ENCODE assay signal across 7 mouse cellular contexts in genomic region chr11:100408076-100408834, GRCm38 (mm10). TPM values are rescaled to one million over a fixed set of nuclear protein-coding genes. Genes with fewer than 3 reads are reported as not detected.
DNase-seq lines count a peak whose midpoint lies in the region; ATAC-seq and TF ChIP-seq lines count a peak whose summit lies in the region.

No protein-coding gene starts in this region.

- DNase-seq in spleen, adult 2 months (ENCODE audit: low read depth in 1 of 2, low spot score in 2 of 2), result peak in 1 of 2 experiments; percentile 52
- DNase-seq in spleen, adult 12 weeks (ENCODE audit: low spot score), result no peak
- DNase-seq in adrenal gland, adult 2 months, result peak; percentile 71
- peak; percentile 82 to 88 for DNase-seq in heart, postnatal 14 days
- peak; percentile 75 for DNase-seq in limb, embryonic 11.5 days (ENCODE audit: low spot score)
- peak; percentile 67 to 76 for DNase-seq in right cerebral cortex, postnatal 10 days (ENCODE audit: low spot score in 2 of 2)

- H3K27ac ChIP-seq in spleen, adult 2 months (ENCODE audit: insufficient read depth, low read length), result no peak overlapping the region
- H3K27ac ChIP-seq in embryonic facial prominence, embryonic 12.5 days, result no peak overlapping the region
- no peak overlapping the region for H3K27ac ChIP-seq in limb, embryonic 11.5 days (replicated peaks; ENCODE audit: low read depth, low read length)

- no peak for TF ChIP-seq POLR2A in spleen, adult 2 months (IDR thresholded peaks at IDR 0.05; ENCODE audit: low read depth, low read length)

- intact Hi-C loops in heart, postnatal 14 days (cut with DNase I), result loop anchor here (1.0 kb wide), 1 partner anchor 46 kb away; no protein-coding TSS in a partner anchor

- no peaks in the 10 kb centered on the region for H3K27me3 ChIP-seq in spleen, adult 2 months (ENCODE audit: control insufficient read depth, insufficient read depth, low read length)
- no peaks in the 10 kb centered on the region for H3K27me3 ChIP-seq in embryonic facial prominence, embryonic 12.5 days
- H3K27me3 ChIP-seq in limb, embryonic 11.5 days (ENCODE audit: control insufficient read depth, insufficient read depth, low read length), result no peaks in the 10 kb centered on the region

- WGBS in spleen, adult 2 months, result 42% methylated on average over 10 of the region's 10 CpGs
- WGBS in embryonic facial prominence, embryonic 12.5 days, result 38% methylated on average over 10 of the region's 10 CpGs
- 42% methylated on average over 10 of the region's 10 CpGs for WGBS in limb, embryonic 11.5 days

- no peaks in the 10 kb centered on the region for H3K9me3 ChIP-seq in embryonic facial prominence, embryonic 12.5 days
- H3K9me3 ChIP-seq in limb, embryonic 11.5 days (ENCODE audit: control insufficient read depth, low read length), result no peaks in the 10 kb centered on the region

- H3K4me3 ChIP-seq in spleen, adult 2 months (ENCODE audit: extremely low read depth, insufficient read depth, insufficient read length), result no peak overlapping the region
- no peak overlapping the region for H3K4me3 ChIP-seq in embryonic facial prominence, embryonic 12.5 days
- no peak overlapping the region for H3K4me3 ChIP-seq in limb, embryonic 11.5 days (ENCODE audit: low read depth, low read length)

- no peaks in the 10 kb centered on the region for H3K4me1 ChIP-seq in spleen, adult 2 months (ENCODE audit: control insufficient read depth, insufficient read depth, insufficient read length)
- H3K4me1 ChIP-seq in embryonic facial prominence, embryonic 12.5 days, result peaks cover 24% of the 10 kb centered on the region
- peaks cover 9% of the 10 kb centered on the region for H3K4me1 ChIP-seq in limb, embryonic 11.5 days (ENCODE audit: control insufficient read depth, insufficient read depth, low read length)

- H3K9ac ChIP-seq in embryonic facial prominence, embryonic 12.5 days, result no peak overlapping the region
- no peak overlapping the region for H3K9ac ChIP-seq in limb, embryonic 11.5 days (ENCODE audit: low read length)

- peak; percentile 56; the same call in 1 of the 2 replicates for TF ChIP-seq CTCF in spleen, adult 2 months (IDR thresholded peaks at IDR 0.05; ENCODE audit: extremely low read depth, insufficient read depth, insufficient read length, insufficient replicate concordance)

- peak; percentile 20; the same call in 1 of the 2 replicates for ATAC-seq in embryonic facial prominence, embryonic 12.5 days (ENCODE audit: insufficient number of reproducible peaks, insufficient read depth, low FRiP score, low TSS enrichment)
- no peak; the same call in 1 of the 2 replicates for ATAC-seq in limb, embryonic 11.5 days (ENCODE audit: insufficient number of reproducible peaks, low FRiP score, low TSS enrichment, low read depth)

- H3K4me2 ChIP-seq in embryonic facial prominence, embryonic 12.5 days (replicated peaks), result no peak overlapping the region
- H3K4me2 ChIP-seq in limb, embryonic 11.5 days (ENCODE audit: low read depth, severe bottlenecking), result no peak overlapping the region

- H3K36me3 ChIP-seq in spleen, adult 2 months (ENCODE audit: control insufficient read depth, insufficient read depth, low read length), result no peaks in the 10 kb centered on the region
- peaks cover 34% of the 10 kb centered on the region for H3K36me3 ChIP-seq in embryonic facial prominence, embryonic 12.5 days
- H3K36me3 ChIP-seq in limb, embryonic 11.5 days (ENCODE audit: control insufficient read depth, insufficient read depth, low read length), result peaks cover 4% of the 10 kb centered on the region; the same call in 1 of the 2 replicates

RNA-seq across cellular contexts. Expression of gene P3h4, which starts 6.4 kb away (rescaled TPM):
- 6.7 and 11.1 TPM in 2 replicates for polyA plus RNA-seq in spleen, adult 2 months (2012; rRNA removed)
- total RNA-seq in adrenal gland, adult 2 months (2021), result 10 to 100 TPM; 20.3 to 40.8 TPM
- 76.3 and 107 TPM in 2 replicates for polyA plus RNA-seq in adrenal gland, adult 2 months (2012; rRNA removed)
- 51.4 and 55.3 TPM in 2 replicates for polyA plus RNA-seq in embryonic facial prominence, embryonic 12.5 days (2016; fragmentation: Nextera tagmentation; extraction: Ambion mirVana)
- total RNA-seq in heart, postnatal 14 days (2021), result 10 to 100 TPM; 19.1 to 19.9 TPM
- polyA plus RNA-seq in limb, embryonic 11.5 days (2014; fragmentation: Nextera tagmentation; extraction: Ambion mirVana), result 36.7 and 40.2 TPM in 2 replicates

RNA-seq across cellular contexts. Expression of gene Fkbp10, which starts 7.2 kb away (rescaled TPM):
- 14.9 and 16.7 TPM in 2 replicates for polyA plus RNA-seq in spleen, adult 2 months (2012; rRNA removed)
- 10 to 100 TPM; 12.5 to 25.8 TPM for total RNA-seq in adrenal gland, adult 2 months (2021)
- 42.1 and 57.5 TPM in 2 replicates for polyA plus RNA-seq in adrenal gland, adult 2 months (2012; rRNA removed)
- 109 and 113 TPM in 2 replicates for polyA plus RNA-seq in embryonic facial prominence, embryonic 12.5 days (2016; fragmentation: Nextera tagmentation; extraction: Ambion mirVana)
- total RNA-seq in heart, postnatal 14 days (2021), result 10 to 100 TPM; 34.6 to 38.3 TPM
- polyA plus RNA-seq in limb, embryonic 11.5 days (2014; fragmentation: Nextera tagmentation; extraction: Ambion mirVana), result 81.3 and 85.4 TPM in 2 replicates

RNA-seq across cellular contexts. Expression of gene Jup, which starts 10.7 kb away (rescaled TPM):
- 84.5 and 91.6 TPM in 2 replicates for polyA plus RNA-seq in spleen, adult 2 months (2012; rRNA removed)
- 10 to 100 TPM; 67.0 to 94.3 TPM for total RNA-seq in adrenal gland, adult 2 months (2021)
- 275 and 284 TPM in 2 replicates for polyA plus RNA-seq in adrenal gland, adult 2 months (2012; rRNA removed)
- polyA plus RNA-seq in embryonic facial prominence, embryonic 12.5 days (2016; fragmentation: Nextera tagmentation; extraction: Ambion mirVana), result 70.6 and 74.0 TPM in 2 replicates
- total RNA-seq in heart, postnatal 14 days (2021), result 100 to 1,000 TPM; 232 to 245 TPM
- polyA plus RNA-seq in limb, embryonic 11.5 days (2014; fragmentation: Nextera tagmentation; extraction: Ambion mirVana), result 29.8 and 32.3 TPM in 2 replicates

RNA-seq across cellular contexts. Expression of gene Nt5c3b, which starts 33.4 kb away (rescaled TPM):
- polyA plus RNA-seq in spleen, adult 2 months (2012; rRNA removed), result 28.8 and 40.8 TPM in 2 replicates
- total RNA-seq in adrenal gland, adult 2 months (2021), result 10 to 100 TPM; 54.3 to 58.7 TPM
- polyA plus RNA-seq in adrenal gland, adult 2 months (2012; rRNA removed), result 43.0 and 46.0 TPM in 2 replicates
- 165 and 173 TPM in 2 replicates for polyA plus RNA-seq in embryonic facial prominence, embryonic 12.5 days (2016; fragmentation: Nextera tagmentation; extraction: Ambion mirVana)
- total RNA-seq in heart, postnatal 14 days (2021), result 10 to 100 TPM; 36.2 to 36.4 TPM
- 157 and 160 TPM in 2 replicates for polyA plus RNA-seq in limb, embryonic 11.5 days (2014; fragmentation: Nextera tagmentation; extraction: Ambion mirVana)

RNA-seq across cellular contexts. Expression of gene Klhl10, which starts 33.5 kb away (rescaled TPM):
- 0.18 and 0.27 TPM in 2 replicates for polyA plus RNA-seq in spleen, adult 2 months (2012; rRNA removed)
- total RNA-seq in adrenal gland, adult 2 months (2021), result under 1 TPM; 0.69 to 0.84 TPM
- polyA plus RNA-seq in adrenal gland, adult 2 months (2012; rRNA removed), result 0.17 and 0.38 TPM in 2 replicates
- polyA plus RNA-seq in embryonic facial prominence, embryonic 12.5 days (2016; fragmentation: Nextera tagmentation; extraction: Ambion mirVana), result 1.3 TPM in 2 replicates
- under 1 TPM; 0.41 to 0.76 TPM for total RNA-seq in heart, postnatal 14 days (2021)
- polyA plus RNA-seq in limb, embryonic 11.5 days (2014; fragmentation: Nextera tagmentation; extraction: Ambion mirVana), result 0.93 and 1.0 TPM in 2 replicates
